Mouse (Mus musculus): Measurements from ENCODE around the gene Shc4.

DNA sequence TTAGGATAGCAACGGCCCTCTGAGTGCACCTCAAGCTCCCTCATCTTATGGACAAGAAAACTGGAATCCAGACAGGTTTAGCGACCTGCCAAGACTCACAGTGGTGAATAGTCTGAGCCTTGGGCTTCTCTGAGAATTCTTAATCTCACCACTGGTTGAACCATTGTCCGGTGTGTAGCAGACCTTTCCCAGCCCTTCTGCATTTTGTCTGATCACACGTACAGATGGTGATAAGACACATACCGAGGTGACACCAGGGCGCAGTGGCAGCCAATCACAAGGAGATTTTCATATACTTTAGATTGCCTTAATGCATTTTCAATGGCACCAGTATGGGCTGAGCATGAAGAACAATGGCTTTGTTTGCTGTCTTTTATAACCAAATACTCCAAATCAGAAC, 95.5 kb downstream of the Shc4 start:
- TF ChIP-seq CTCF (IDR thresholded peaks at IDR 0.05; ENCODE audit: low read depth, low read length), result no peak
- TF ChIP-seq GATA1 (IDR thresholded peaks at IDR 0.05; ENCODE audit: borderline replicate concordance, low read length), result no peak
- no peak for TF ChIP-seq POLR2AphosphoS5 (IDR thresholded peaks at IDR 0.05; ENCODE audit: insufficient replicate concordance, low read depth, low read length)
- TF ChIP-seq TAL1 (conservative IDR thresholded peaks at IDR 0.05; ENCODE audit: low read depth, low read length), result no peak
